Mouse (Mus musculus) embryo, embryonic 11 days (tissue): ENCODE measurements around the gene Gm16181.

Experiments used
- DNase-seq: peaks from one replicate; pipeline ENCODE4 v3.0.0-alpha.2; 2015

The Gm16181 gene

GRCm38 (mm10) chr17:35220156-35220952 is at the start of gene Gm16181:
Gm16181 (plus strand) TSS chr17:35220834.
- DNase-seq = no peak

GRCm38 (mm10) chr17:35172445-35173234 is 48.0 kb upstream of the Gm16181 start:
- no peak for DNase-seq

GRCm38 (mm10) chr17:35173329-35173728 is 47.3 kb upstream of the Gm16181 start:
- no peak for DNase-seq

- DNase-seq = no peak
Measured at GRCm38 (mm10) chr17:35174201-35174977, 46.2 kb upstream of the Gm16181 start.

GRCm38 (mm10) chr17:35175382-35175781 is 45.3 kb upstream of the Gm16181 start:
- no peak for DNase-seq

GRCm38 (mm10) chr17:35175968-35176367 is 44.7 kb upstream of the Gm16181 start, which contains the start of gene Aif1:
Aif1 (minus strand) TSS chr17:35176068.
- no peak for DNase-seq

- peak; percentile 80 for DNase-seq
Measured at GRCm38 (mm10) chr17:35178528-35178927, 42.1 kb upstream of the Gm16181 start.

- no peak for DNase-seq
Measured at GRCm38 (mm10) chr17:35180093-35180492, 40.5 kb upstream of the Gm16181 start.

GRCm38 (mm10) chr17:35185639-35186611 is 34.7 kb upstream of the Gm16181 start:
- DNase-seq = peak; percentile 80

- peak; percentile 59 for DNase-seq
Measured at GRCm38 (mm10) chr17:35186681-35187080, 34.0 kb upstream of the Gm16181 start.

- no peak for DNase-seq
Measured at GRCm38 (mm10) chr17:35187345-35187744, 33.3 kb upstream of the Gm16181 start.

GRCm38 (mm10) chr17:35187959-35188610 is 32.5 kb upstream of the Gm16181 start, which contains the start of gene Lst1:
Lst1 (minus strand) TSS chr17:35188439.
- no peak for DNase-seq

GRCm38 (mm10) chr17:35189186-35189585 is 31.4 kb upstream of the Gm16181 start:
- no peak for DNase-seq

- no peak for DNase-seq
Measured at GRCm38 (mm10) chr17:35190096-35190495, 30.5 kb upstream of the Gm16181 start.

- no peak for DNase-seq
Measured at GRCm38 (mm10) chr17:35191723-35192122, 28.9 kb upstream of the Gm16181 start.

- no peak for DNase-seq
Measured at GRCm38 (mm10) chr17:35192924-35193323, 27.7 kb upstream of the Gm16181 start.

GRCm38 (mm10) chr17:35193881-35194843 is 26.5 kb upstream of the Gm16181 start, which contains the start of gene Ltb:
Ltb (plus strand) TSS chr17:35194439.
- no peak for DNase-seq

- no peak for DNase-seq
Measured at GRCm38 (mm10) chr17:35194844-35195630, 25.6 kb upstream of the Gm16181 start.
